Mouse (Mus musculus): ENCODE results near the gene Pdzrn3.

- no peak for TF ChIP-seq CTCF (IDR thresholded peaks at IDR 0.05; ENCODE audit: borderline replicate concordance, insufficient read depth, low read length)
- TF ChIP-seq POLR2A (IDR thresholded peaks at IDR 0.05; ENCODE audit: low read depth, low read length) = no peak
Measured at GRCm38 (mm10) chr6:101269335-101270094, 108.2 kb downstream of the Pdzrn3 start.
